Mouse (Mus musculus): ENCODE data around the gene Ptcd2. TPM values are rescaled to one million over a fixed set of nuclear protein-coding genes. Genes with fewer than 3 reads are reported as not detected.

The Ptcd2 gene
- polyA plus RNA-seq, 1 experiment from 2014 or later, result 47.6 TPM

Other genes with a start within 250 kb of the Ptcd2 start
- gene Zfp366, start 159.9 kb downstream of the Ptcd2 start, polyA plus RNA-seq (2015; fragmentation: Nextera tagmentation; extraction: Ambion mirVana), result 0.49 and 0.53 TPM in 2 replicates
- 44.9 and 49.2 TPM in 2 replicates for gene Mrps27, start 81 bp upstream of the Ptcd2 start, polyA plus RNA-seq (2015; fragmentation: Nextera tagmentation; extraction: Ambion mirVana)
- 1,694 and 1,735 TPM in 2 replicates for gene Map1b, start 171.8 kb upstream of the Ptcd2 start, polyA plus RNA-seq (2015; fragmentation: Nextera tagmentation; extraction: Ambion mirVana)

All from forebrain, embryonic 13.5 days (tissue).